Mouse (Mus musculus): ENCODE results near the gene Ces3a.
"Not testable (repeated sequence)": the region's sequence is repeated elsewhere in the genome, so short reads cannot be mapped to it uniquely, and the experiment has no call there.

Gene Ces3a

GRCm38 (mm10) chr8:105093992-105094391 lies 45.6 kb downstream of the Ces3a start:
- DNase-seq (ENCODE audit: low read depth, low spot score): no peak

GRCm38 (mm10) chr8:105102101-105102785 lies 53.8 kb downstream of the Ces3a start:
- not testable (repeated sequence) for DNase-seq (ENCODE audit: low read depth, low spot score)

GRCm38 (mm10) chr8:105103701-105104100 lies 55.3 kb downstream of the Ces3a start:
- not testable (repeated sequence) for DNase-seq (ENCODE audit: low read depth, low spot score)

- DNase-seq (ENCODE audit: low read depth, low spot score): no peak
Observed at GRCm38 (mm10) chr8:105104220-105104619, 55.8 kb downstream of the Ces3a start.
